Mouse (Mus musculus): Measurements from ENCODE around the gene Crlf1. TPM values are rescaled to one million over a fixed set of nuclear protein-coding genes. Genes with fewer than 3 reads are reported as not detected.

Gene Crlf1
- polyA plus RNA-seq (2015; fragmentation: Nextera tagmentation; extraction: Ambion mirVana) = 9.3 and 15.5 TPM in 2 replicates

DNA sequence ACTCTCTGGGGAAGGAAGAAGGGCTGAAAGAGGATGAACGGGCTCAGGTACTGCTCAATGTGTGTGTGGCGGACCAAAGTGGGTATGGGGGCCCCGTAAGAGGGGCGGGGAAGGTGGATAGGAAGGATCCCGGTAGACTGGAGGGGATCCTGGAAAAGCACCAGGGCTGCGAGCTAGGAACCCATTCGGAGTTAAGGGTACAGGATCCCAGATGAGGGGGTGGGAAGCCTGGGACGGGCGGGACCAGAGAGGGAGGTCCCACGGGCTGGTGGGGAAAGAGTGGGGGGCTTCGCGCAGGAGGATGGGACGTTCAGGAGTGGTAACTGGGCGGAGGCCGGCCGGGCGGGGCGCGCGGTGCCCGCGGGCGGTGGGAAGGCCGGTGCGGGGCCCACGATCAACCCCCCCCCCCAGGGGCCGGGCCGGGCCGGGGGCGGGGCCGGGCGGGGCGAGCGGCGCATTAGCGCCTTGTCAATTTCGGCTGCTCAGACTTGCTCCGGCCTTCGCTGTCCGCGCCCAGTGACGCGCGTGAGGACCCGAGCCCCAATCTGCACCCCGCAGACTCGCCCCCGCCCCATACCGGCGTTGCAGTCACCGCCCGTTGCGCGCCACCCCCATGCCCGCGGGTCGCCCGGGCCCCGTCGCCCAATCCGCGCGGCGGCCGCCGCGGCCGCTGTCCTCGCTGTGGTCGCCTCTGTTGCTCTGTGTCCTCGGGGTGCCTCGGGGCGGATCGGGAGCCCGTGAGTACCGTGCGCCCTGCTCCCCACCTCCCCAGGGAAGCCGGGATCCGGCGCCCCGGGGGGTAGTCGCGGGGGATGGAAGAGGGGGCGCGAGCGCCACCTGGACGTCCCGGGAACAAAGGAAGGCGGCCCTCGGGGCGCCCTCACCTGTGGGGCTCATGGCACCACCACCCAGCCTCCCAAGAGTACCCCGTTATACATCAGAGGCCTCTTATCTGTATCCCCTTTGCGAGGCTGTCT, at the start of gene Crlf1:
TSS of gene Crlf1 (plus strand) at position 495 of the 977 bp plus-strand sequence.
- peaks cover 80% of the 10 kb centered on the region for H3K27me3 ChIP-seq (replicated peaks; ENCODE audit: control insufficient read depth, insufficient read depth, low read length)
- peak within 1 kb of the TSS; percentile 55 for H3K4me2 ChIP-seq (ENCODE audit: low read length)
- H3K27ac ChIP-seq (ENCODE audit: low read depth, low read length) = no peak within 1 kb of the TSS
- peaks cover 41% of the 10 kb centered on the region for H3K4me1 ChIP-seq (ENCODE audit: control insufficient read depth, insufficient read depth, low read depth, low read length)
- peak within 1 kb of the TSS; percentile 31 for H3K4me3 ChIP-seq (ENCODE audit: low read length)
- no peaks in the 10 kb centered on the region for H3K9me3 ChIP-seq (ENCODE audit: control insufficient read depth, low read length)
- H3K9ac ChIP-seq (ENCODE audit: low read depth, low read length) = peak within 1 kb of the TSS; percentile 33
- no peaks in the 10 kb centered on the region for H3K36me3 ChIP-seq (ENCODE audit: control insufficient read depth, insufficient read depth, low read length)
- ATAC-seq = no peak
- under 1% methylated on average over 55 of the region's 93 CpGs for WGBS

DNA sequence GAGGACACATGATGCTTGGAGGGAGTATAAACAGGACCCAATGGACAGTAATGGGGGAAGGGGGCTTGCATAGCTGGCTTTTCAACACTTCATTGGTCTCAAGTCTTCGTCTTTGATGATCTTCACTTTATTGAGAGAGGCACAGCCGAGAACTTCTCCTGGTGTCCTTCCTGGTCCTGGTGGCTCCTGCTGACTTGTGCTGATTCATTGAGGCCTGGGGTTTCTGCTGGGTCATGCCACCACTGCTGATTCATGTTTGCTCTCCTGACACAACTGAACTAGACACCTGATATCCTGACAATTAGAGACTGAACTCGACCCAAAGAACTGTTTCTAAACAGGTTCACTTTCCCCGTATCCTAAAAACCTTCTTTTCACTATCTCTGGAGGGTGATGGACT, 49.6 kb upstream of the Crlf1 start:
- Histone ChIP-seq H3K4me2 (ENCODE audit: low read length) (no peak overlapping the region), H3K9me3 (ENCODE audit: control insufficient read depth, low read length) (no peaks in the 10 kb centered on the region), H3K4me1 (ENCODE audit: control insufficient read depth, insufficient read depth, low read depth, low read length) (peaks cover 14% of the 10 kb centered on the region), H3K9ac (ENCODE audit: low read depth, low read length) (no peak overlapping the region), H3K4me3 (ENCODE audit: low read length) (no peak overlapping the region), H3K27me3 (replicated peaks; ENCODE audit: control insufficient read depth, insufficient read depth, low read length) (no peaks in the 10 kb centered on the region), H3K36me3 (ENCODE audit: control insufficient read depth, insufficient read depth, low read length) (no peaks in the 10 kb centered on the region), H3K27ac (ENCODE audit: low read depth, low read length) (no peak overlapping the region)
- ATAC-seq = no peak
- 93% methylated on average over 4 of the region's 4 CpGs for WGBS

DNA sequence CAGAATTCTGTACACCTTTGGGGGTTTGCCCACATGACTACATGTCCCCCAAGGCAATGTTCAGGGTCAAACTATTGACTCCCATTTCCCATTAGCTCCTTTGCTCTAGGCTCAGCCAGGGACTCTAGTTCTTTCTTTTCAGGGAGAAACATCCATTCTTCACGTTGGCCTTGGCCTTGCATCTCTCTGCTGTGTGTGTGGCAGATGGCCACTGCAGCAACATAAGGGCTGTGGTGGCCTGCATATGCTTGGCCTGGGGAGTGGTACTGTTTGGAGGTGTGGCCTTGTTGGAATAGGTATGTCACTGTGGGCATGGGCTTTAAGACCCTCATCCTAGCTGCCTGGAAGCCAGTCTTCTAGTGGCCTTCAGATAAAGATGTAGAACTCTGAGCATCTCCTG, 47.0 kb upstream of the Crlf1 start:
- 78% methylated on average over 1 of the region's 1 CpGs for WGBS
- Histone ChIP-seq H3K9ac (ENCODE audit: low read depth, low read length) (no peak overlapping the region), H3K4me1 (ENCODE audit: control insufficient read depth, insufficient read depth, low read depth, low read length) (peaks cover 6% of the 10 kb centered on the region; the same call in 1 of the 2 replicates), H3K36me3 (ENCODE audit: control insufficient read depth, insufficient read depth, low read length) (peaks cover 4% of the 10 kb centered on the region; the same call in 1 of the 2 replicates), H3K4me3 (ENCODE audit: low read length) (no peak overlapping the region), H3K27ac (ENCODE audit: low read depth, low read length) (no peak overlapping the region), H3K4me2 (ENCODE audit: low read length) (no peak overlapping the region), H3K9me3 (ENCODE audit: control insufficient read depth, low read length) (no peaks in the 10 kb centered on the region), H3K27me3 (replicated peaks; ENCODE audit: control insufficient read depth, insufficient read depth, low read length) (no peaks in the 10 kb centered on the region)
- no peak for ATAC-seq

DNA sequence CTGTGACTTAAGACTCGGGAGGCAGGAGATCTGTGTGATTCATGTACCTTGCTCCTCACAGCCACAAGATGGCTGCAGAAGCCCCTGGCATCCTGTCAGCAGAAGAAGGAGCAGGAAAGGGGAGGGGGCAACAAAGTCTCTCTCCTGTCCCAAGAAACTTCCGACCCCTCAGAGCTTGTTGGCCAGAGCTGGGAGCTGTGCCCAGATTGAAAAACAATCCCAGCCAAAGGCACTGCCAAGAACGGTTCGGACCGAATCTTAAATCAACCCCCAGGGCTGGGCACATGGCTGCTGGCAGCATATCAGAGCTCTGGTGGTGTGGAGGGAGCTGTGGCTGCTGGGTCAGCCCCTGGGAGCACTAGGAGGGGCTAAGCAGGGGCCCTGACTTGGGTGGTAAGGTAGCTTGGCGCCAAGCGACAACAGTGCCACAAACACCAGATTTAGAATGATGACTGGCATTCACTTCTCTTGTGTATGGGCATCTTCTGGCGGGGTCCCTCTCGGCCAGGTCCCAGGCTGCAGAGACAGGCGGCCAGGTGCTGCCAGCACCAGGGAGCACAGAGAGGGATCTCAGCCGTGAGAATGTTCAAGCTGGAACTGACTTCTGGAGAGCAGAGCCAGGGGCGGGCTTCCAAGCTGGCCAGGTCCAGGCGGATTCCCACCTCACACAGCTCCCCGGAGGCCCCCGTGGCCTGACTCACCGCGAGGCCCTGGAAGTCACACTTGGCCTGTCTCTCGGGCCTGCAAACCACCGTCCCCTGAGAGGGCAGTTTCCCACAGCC, 45.1 kb upstream of the Crlf1 start:
- no peaks in the 10 kb centered on the region for H3K27me3 ChIP-seq (replicated peaks; ENCODE audit: control insufficient read depth, insufficient read depth, low read length)
- H3K4me3 ChIP-seq (ENCODE audit: low read length) = no peak overlapping the region
- no peak overlapping the region; the same call in 1 of the 2 replicates for H3K4me2 ChIP-seq (ENCODE audit: low read length)
- H3K36me3 ChIP-seq (ENCODE audit: control insufficient read depth, insufficient read depth, low read length) = peaks cover 15% of the 10 kb centered on the region
- H3K4me1 ChIP-seq (ENCODE audit: control insufficient read depth, insufficient read depth, low read depth, low read length) = peaks cover 6% of the 10 kb centered on the region; the same call in 1 of the 2 replicates
- WGBS = 58% methylated on average over 19 of the region's 19 CpGs
- peak; percentile 88 for ATAC-seq
- H3K27ac ChIP-seq (ENCODE audit: low read depth, low read length) = peak overlapping the region; percentile 61; the same call in 1 of the 2 replicates
- no peak overlapping the region; the same call in 1 of the 2 replicates for H3K9ac ChIP-seq (ENCODE audit: low read depth, low read length)
- no peaks in the 10 kb centered on the region for H3K9me3 ChIP-seq (ENCODE audit: control insufficient read depth, low read length)

DNA sequence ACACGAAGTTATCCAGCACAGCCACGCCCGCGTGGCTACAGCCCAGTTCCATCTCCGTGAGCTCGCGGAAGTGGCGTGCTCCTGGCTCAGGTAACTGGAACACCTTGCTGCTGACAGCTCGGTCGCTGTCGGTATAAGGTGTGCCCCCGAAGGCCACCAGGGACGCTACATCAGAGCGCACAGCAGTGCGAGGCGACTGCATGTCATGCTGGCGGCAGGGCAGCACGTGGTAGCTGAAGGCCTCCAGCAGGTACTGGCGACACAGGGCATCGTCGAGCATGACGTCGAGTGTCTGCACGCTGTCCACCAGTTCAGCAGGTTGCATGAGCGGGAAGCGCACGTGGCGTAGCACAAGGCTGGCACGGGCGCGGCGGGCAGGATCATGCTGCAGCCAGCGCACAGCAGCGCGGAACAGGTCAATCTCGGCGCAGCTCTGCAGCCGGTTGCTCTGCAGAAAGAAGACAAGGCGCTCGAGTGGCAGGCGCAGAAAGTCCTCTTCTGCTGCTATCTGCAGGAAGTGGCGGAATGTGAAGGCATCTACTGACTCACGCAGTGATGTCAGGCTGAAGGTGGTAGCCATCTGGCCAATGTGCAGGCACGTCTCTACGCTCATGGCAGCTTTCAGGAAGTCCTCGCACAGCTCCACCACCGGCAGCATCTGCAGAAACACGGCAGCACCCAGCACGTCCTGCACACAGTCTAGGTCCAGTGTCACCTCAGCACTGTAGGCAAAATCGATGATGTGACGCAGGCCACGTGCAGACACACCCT, 40.6 kb upstream of the Crlf1 start:
- Histone ChIP-seq H3K4me1 (ENCODE audit: control insufficient read depth, insufficient read depth, low read depth, low read length) (peaks cover 6% of the 10 kb centered on the region; the same call in 1 of the 2 replicates), H3K9ac (ENCODE audit: low read depth, low read length) (no peak overlapping the region), H3K27ac (ENCODE audit: low read depth, low read length) (no peak overlapping the region), H3K4me2 (ENCODE audit: low read length) (no peak overlapping the region), H3K36me3 (ENCODE audit: control insufficient read depth, insufficient read depth, low read length) (peaks cover 15% of the 10 kb centered on the region), H3K27me3 (replicated peaks; ENCODE audit: control insufficient read depth, insufficient read depth, low read length) (no peaks in the 10 kb centered on the region), H3K9me3 (ENCODE audit: control insufficient read depth, low read length) (no peaks in the 10 kb centered on the region), H3K4me3 (ENCODE audit: low read length) (no peak overlapping the region)
- 65% methylated on average over 52 of the region's 52 CpGs for WGBS
- no peak for ATAC-seq

DNA sequence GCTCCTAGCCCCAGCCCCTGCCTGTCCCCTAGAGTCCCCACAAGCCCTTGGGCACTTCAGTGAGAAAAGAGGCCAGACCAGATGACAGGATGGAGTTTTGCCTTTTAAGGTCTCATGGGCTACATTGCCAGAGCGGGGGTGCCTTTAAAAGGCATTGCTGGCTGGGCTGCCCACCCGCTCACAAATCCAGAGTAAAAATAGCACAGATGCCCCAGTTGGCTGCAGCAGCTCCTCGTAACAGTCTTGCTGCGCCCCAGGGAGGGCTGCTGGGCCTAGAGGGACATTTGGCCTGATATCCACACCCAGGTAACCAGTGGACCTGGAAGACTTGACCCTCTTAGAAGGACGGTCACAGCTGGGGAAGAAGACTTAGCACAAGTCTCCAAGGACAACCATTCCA, 39.1 kb upstream of the Crlf1 start:
- Histone ChIP-seq H3K9me3 (ENCODE audit: control insufficient read depth, low read length) (no peaks in the 10 kb centered on the region), H3K4me1 (ENCODE audit: control insufficient read depth, insufficient read depth, low read depth, low read length) (no peaks in the 10 kb centered on the region), H3K4me3 (ENCODE audit: low read length) (no peak overlapping the region), H3K27ac (ENCODE audit: low read depth, low read length) (no peak overlapping the region), H3K27me3 (replicated peaks; ENCODE audit: control insufficient read depth, insufficient read depth, low read length) (no peaks in the 10 kb centered on the region), H3K9ac (ENCODE audit: low read depth, low read length) (no peak overlapping the region), H3K4me2 (ENCODE audit: low read length) (no peak overlapping the region), H3K36me3 (ENCODE audit: control insufficient read depth, insufficient read depth, low read length) (peaks cover 15% of the 10 kb centered on the region)
- WGBS = 93% methylated on average over 5 of the region's 5 CpGs
- ATAC-seq = no peak

DNA sequence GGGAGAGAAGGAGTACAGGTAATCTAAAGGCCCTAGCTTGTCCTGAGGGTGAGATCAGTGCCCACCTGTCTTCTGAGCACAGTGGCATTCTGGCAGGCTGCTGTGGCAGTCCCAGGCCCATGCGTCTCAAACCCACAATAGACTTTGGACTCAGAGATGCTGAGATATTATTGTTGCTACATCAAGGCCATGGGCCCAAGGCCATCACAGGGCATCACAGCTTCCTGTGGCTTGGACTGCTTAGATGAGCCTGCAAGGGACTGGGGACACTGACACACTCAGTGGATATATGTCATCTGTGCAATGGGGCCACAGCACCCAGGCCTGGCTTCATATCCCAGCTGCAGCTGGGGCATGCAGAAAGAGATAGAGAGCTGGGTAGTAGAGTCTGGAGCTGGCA, 36.0 kb upstream of the Crlf1 start:
- H3K27ac ChIP-seq (ENCODE audit: low read depth, low read length) = no peak overlapping the region
- no peaks in the 10 kb centered on the region for H3K9me3 ChIP-seq (ENCODE audit: control insufficient read depth, low read length)
- H3K4me1 ChIP-seq (ENCODE audit: control insufficient read depth, insufficient read depth, low read depth, low read length) = no peaks in the 10 kb centered on the region
- H3K27me3 ChIP-seq (replicated peaks; ENCODE audit: control insufficient read depth, insufficient read depth, low read length) = no peaks in the 10 kb centered on the region
- no peak for ATAC-seq
- peaks cover 5% of the 10 kb centered on the region; the same call in 1 of the 2 replicates for H3K36me3 ChIP-seq (ENCODE audit: control insufficient read depth, insufficient read depth, low read length)
- WGBS = 93% methylated on average over 1 of the region's 1 CpGs
- no peak overlapping the region for H3K4me2 ChIP-seq (ENCODE audit: low read length)
- no peak overlapping the region for H3K9ac ChIP-seq (ENCODE audit: low read depth, low read length)
- H3K4me3 ChIP-seq (ENCODE audit: low read length) = no peak overlapping the region

DNA sequence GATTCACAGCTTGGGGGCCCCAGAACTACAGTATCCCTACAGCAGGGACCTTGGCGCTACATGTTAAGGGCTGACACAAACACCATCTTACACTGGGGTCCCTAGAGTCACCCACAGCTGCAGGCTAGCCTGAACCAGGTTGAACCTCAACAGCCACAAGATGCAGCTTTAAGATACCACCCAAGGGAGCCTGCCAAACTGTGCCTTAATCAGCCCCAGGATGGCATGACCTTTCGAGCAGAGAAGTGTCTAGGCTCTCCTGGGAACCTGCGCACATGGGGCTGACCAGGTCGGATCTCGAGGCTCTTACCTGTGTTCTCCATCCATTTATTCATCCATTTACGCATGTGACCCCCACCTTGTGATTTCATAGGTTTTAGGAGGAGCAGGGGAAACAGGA, 35.1 kb upstream of the Crlf1 start:
- Histone ChIP-seq H3K4me3 (ENCODE audit: low read length) (no peak overlapping the region), H3K4me1 (ENCODE audit: control insufficient read depth, insufficient read depth, low read depth, low read length) (no peaks in the 10 kb centered on the region), H3K4me2 (ENCODE audit: low read length) (no peak overlapping the region), H3K36me3 (ENCODE audit: control insufficient read depth, insufficient read depth, low read length) (no peaks in the 10 kb centered on the region; the same call in 1 of the 2 replicates), H3K27me3 (replicated peaks; ENCODE audit: control insufficient read depth, insufficient read depth, low read length) (no peaks in the 10 kb centered on the region), H3K9me3 (ENCODE audit: control insufficient read depth, low read length) (no peaks in the 10 kb centered on the region), H3K9ac (ENCODE audit: low read depth, low read length) (no peak overlapping the region), H3K27ac (ENCODE audit: low read depth, low read length) (no peak overlapping the region)
- WGBS = 93% methylated on average over 6 of the region's 6 CpGs
- no peak for ATAC-seq

All from hindbrain, embryonic 16.5 days (tissue).